Mouse (Mus musculus) intestine, embryonic 14.5 days (tissue): ENCODE data around the gene Usf3. TPM values are rescaled to one million over a fixed set of nuclear protein-coding genes. Genes with fewer than 3 reads are reported as not detected.
A peak's percentile ranks its signal among the peaks of the same experiment; 100 is the strongest.

Experiments used
- ATAC-seq: fragments of 200-750 bp; cut with Nextera tagmentation; replicated peaks from 2 replicates; pipeline ENCODE4 v1.8.0; 2017; ENCODE audit warnings: low read depth, moderate number of reproducible peaks, moderate TSS enrichment, moderate library complexity; ENCODE audit not compliant: low FRiP score, low TSS enrichment
- DNase-seq: peaks from one replicate; pipeline ENCODE4 v3.0.0-alpha.2; 2018; ENCODE audit warnings: low spot score
- H3K27ac ChIP-seq: fragments of 300-500 bp; sonication (generic); 2 replicates; pipeline ENCODE4 v1.5.1; 2014; ENCODE audit warnings: low read depth, mild to moderate bottlenecking, control low read depth
- H3K27me3 ChIP-seq: fragments of 300-500 bp; sonication (generic); replicated peaks from 2 replicates; pipeline ENCODE4 v1.6.1; 2014; ENCODE audit warnings: low read length, control low read depth; ENCODE audit not compliant: control insufficient read depth, insufficient read depth
- H3K36me3 ChIP-seq: fragments of 300-500 bp; sonication (generic); 2 replicates; pipeline ENCODE4 v1.6.1; 2014; ENCODE audit warnings: low read length, control low read depth; ENCODE audit not compliant: control insufficient read depth, insufficient read depth
- H3K4me1 ChIP-seq: fragments of 300-500 bp; sonication (generic); replicated peaks from 2 replicates; pipeline ENCODE4 v1.6.1; 2014; ENCODE audit warnings: low read length, control low read depth, mixed read lengths; ENCODE audit not compliant: control insufficient read depth, insufficient read depth
- H3K4me2 ChIP-seq: fragments of 300-500 bp; sonication (generic); 2 replicates; pipeline ENCODE4 v1.6.1; 2014; ENCODE audit warnings: low read length
- H3K4me3 ChIP-seq: fragments of 300-500 bp; sonication (generic); 2 replicates; pipeline ENCODE4 v1.5.1; 2014; ENCODE audit warnings: low read depth, low read length, control low read depth, mixed read lengths
- H3K9ac ChIP-seq: fragments of 300-500 bp; sonication (generic); 2 replicates; pipeline ENCODE4 v1.6.1; 2014; ENCODE audit warnings: mild to moderate bottlenecking, low read length
- H3K9me3 ChIP-seq: fragments of 300-500 bp; sonication (generic); 2 replicates; pipeline ENCODE4 v1.6.1; 2016; ENCODE audit warnings: low read length, control low read depth; ENCODE audit not compliant: control insufficient read depth
- WGBS: fragments of 180-500 bp; shearing (Covaris S2); extraction: QIAGEN DNeasy Blood & Tissue Kit; methylation state at CpG from one replicate; pipeline ENCODE4 v1.1.7; 2014; 5-methylcytosine and 5-hydroxymethylcytosine counted together
- polyA plus RNA-seq: library from polyadenylated mRNA; unstranded; fragments of >200 nt; fragmentation: Nextera tagmentation; extraction: Ambion mirVana; gene quantifications from 2 replicates; pipeline ENCODE4 v1.2.1, GENCODE M21; 2014

Usf3 gene
- polyA plus RNA-seq, result 4.6 and 5.0 TPM in 2 replicates

- ATAC-seq, result peak; percentile 70
- DNase-seq, result peak; percentile 91
- H3K4me2 ChIP-seq, result peak within 1 kb of the TSS; percentile 76
- no peaks in the 10 kb centered on the region for H3K9me3 ChIP-seq
- peak within 1 kb of the TSS; percentile 90 for H3K27ac ChIP-seq
- no peaks in the 10 kb centered on the region for H3K36me3 ChIP-seq
- H3K27me3 ChIP-seq, result no peaks in the 10 kb centered on the region
- H3K9ac ChIP-seq, result peak within 1 kb of the TSS; percentile 87
- H3K4me1 ChIP-seq, result peaks cover 12% of the 10 kb centered on the region
- H3K4me3 ChIP-seq, result peak within 1 kb of the TSS; percentile 68
- 0% methylated on average over 33 of the region's 77 CpGs for WGBS
These were observed at the start of gene Usf3 for GRCm38 (mm10) chr16:44173155-44173941. Gene Usf3 (plus strand): TSS chr16:44173246.

GRCm38 (mm10) chr16:44123786-44124185 is 49.3 kb upstream of the Usf3 start:
- 83% methylated on average over 2 of the region's 2 CpGs for WGBS
- Histone ChIP-seq H3K4me3 (no peak overlapping the region), H3K36me3 (no peaks in the 10 kb centered on the region), H3K9ac (no peak overlapping the region), H3K4me1 (0 out of 2 replicates have a peak, but pooled peaks cover 4% of the 10 kb centered on the region), H3K4me2 (no peak overlapping the region), H3K27ac (no peak overlapping the region), H3K9me3 (no peaks in the 10 kb centered on the region), H3K27me3 (no peaks in the 10 kb centered on the region)
- DNase-seq (no peak), ATAC-seq (no peak)

GRCm38 (mm10) chr16:44124713-44125112 is 48.3 kb upstream of the Usf3 start:
- Histone ChIP-seq H3K4me3 (no peak overlapping the region), H3K9ac (no peak overlapping the region), H3K27ac (no peak overlapping the region), H3K27me3 (no peaks in the 10 kb centered on the region), H3K36me3 (no peaks in the 10 kb centered on the region), H3K4me1 (0 out of 2 replicates have a peak, but pooled peaks cover 4% of the 10 kb centered on the region), H3K9me3 (no peaks in the 10 kb centered on the region), H3K4me2 (no peak overlapping the region)
- WGBS, result 85% methylated on average over 1 of the region's 1 CpGs
- no peak for ATAC-seq
- no peak for DNase-seq

- WGBS, result 80% methylated on average over 2 of the region's 2 CpGs
- DNase-seq (no peak), ATAC-seq (no peak)
These were observed 47.6 kb upstream of the Usf3 start for GRCm38 (mm10) chr16:44125436-44125835.

GRCm38 (mm10) chr16:44126437-44126836 is 46.6 kb upstream of the Usf3 start:
- Histone ChIP-seq H3K4me1 (0 out of 2 replicates have a peak, but pooled peaks cover 4% of the 10 kb centered on the region), H3K9ac (no peak overlapping the region), H3K27me3 (no peaks in the 10 kb centered on the region), H3K36me3 (no peaks in the 10 kb centered on the region), H3K27ac (no peak overlapping the region), H3K9me3 (no peaks in the 10 kb centered on the region), H3K4me3 (no peak overlapping the region), H3K4me2 (no peak overlapping the region)
- WGBS, result 74% methylated on average over 4 of the region's 4 CpGs
- ATAC-seq (no peak), DNase-seq (no peak)

More at GRCm38 (mm10) chr16:44125436-44125835, 47.6 kb upstream of the Usf3 start:
- no peaks in the 10 kb centered on the region for H3K9me3 ChIP-seq
- H3K27me3 ChIP-seq, result no peaks in the 10 kb centered on the region
- H3K4me3 ChIP-seq, result no peak overlapping the region
- no peak overlapping the region for H3K9ac ChIP-seq
- 0 out of 2 replicates have a peak, but pooled peaks cover 4% of the 10 kb centered on the region for H3K4me1 ChIP-seq
- H3K27ac ChIP-seq, result no peak overlapping the region
- no peak overlapping the region for H3K4me2 ChIP-seq
- H3K36me3 ChIP-seq, result no peaks in the 10 kb centered on the region

- WGBS, result 81% methylated on average over 4 of the region's 4 CpGs
- H3K9ac ChIP-seq, result no peak overlapping the region
- H3K27ac ChIP-seq, result no peak overlapping the region
- no peaks in the 10 kb centered on the region for H3K9me3 ChIP-seq
- H3K4me3 ChIP-seq, result no peak overlapping the region
- no peak overlapping the region for H3K4me2 ChIP-seq
- H3K4me1 ChIP-seq, result peaks cover 6% of the 10 kb centered on the region; the same call in 1 of the 2 replicates
- no peaks in the 10 kb centered on the region for H3K36me3 ChIP-seq
- DNase-seq (no peak), ATAC-seq (no peak)
- H3K27me3 ChIP-seq, result no peaks in the 10 kb centered on the region
These were observed 40.7 kb upstream of the Usf3 start for GRCm38 (mm10) chr16:44132300-44132699.

- H3K4me3 ChIP-seq, result no peak overlapping the region
- peaks cover 13% of the 10 kb centered on the region; the same call in 1 of the 2 replicates for H3K4me1 ChIP-seq
- no peaks in the 10 kb centered on the region for H3K27me3 ChIP-seq
- no peaks in the 10 kb centered on the region for H3K36me3 ChIP-seq
- no peak overlapping the region for H3K27ac ChIP-seq
- DNase-seq (no peak), ATAC-seq (no peak)
- H3K4me2 ChIP-seq, result no peak overlapping the region
- no peaks in the 10 kb centered on the region for H3K9me3 ChIP-seq
- H3K9ac ChIP-seq, result no peak overlapping the region
- 82% methylated on average over 3 of the region's 3 CpGs for WGBS
These were observed 39.9 kb upstream of the Usf3 start for GRCm38 (mm10) chr16:44133187-44133586.

- H3K27ac ChIP-seq, result no peak overlapping the region
- DNase-seq (no peak), ATAC-seq (no peak)
- no peak overlapping the region for H3K9ac ChIP-seq
- peaks cover 13% of the 10 kb centered on the region for H3K4me1 ChIP-seq
- no peaks in the 10 kb centered on the region for H3K9me3 ChIP-seq
- WGBS, result 75% methylated on average over 6 of the region's 6 CpGs
- no peak overlapping the region for H3K4me3 ChIP-seq
- no peaks in the 10 kb centered on the region for H3K27me3 ChIP-seq
- no peaks in the 10 kb centered on the region for H3K36me3 ChIP-seq
- H3K4me2 ChIP-seq, result no peak overlapping the region
These were observed 36.5 kb upstream of the Usf3 start for GRCm38 (mm10) chr16:44136511-44137021.
